Mouse (Mus musculus) testis, adult 2 months (tissue): ENCODE results near the gene Snrpf. TPM values are rescaled to one million over a fixed set of nuclear protein-coding genes. Genes with fewer than 3 reads are reported as not detected.

Source experiments
- H3K27ac ChIP-seq: fragments of 200-500 bp; 2 replicates; pipeline ENCODE4 v1.5.1; 2012; ENCODE audit warnings: low read depth, low read length; ENCODE audit not compliant: control insufficient read depth, insufficient read depth
- H3K27me3 ChIP-seq: fragments of 200-500 bp; 2 replicates; pipeline ENCODE4 v1.6.1; 2012; ENCODE audit warnings: mild to moderate bottlenecking, low read length, moderate library complexity; ENCODE audit not compliant: control insufficient read depth, insufficient read depth
- H3K36me3 ChIP-seq: fragments of 200-500 bp; 2 replicates; pipeline ENCODE4 v1.6.1; 2012; ENCODE audit warnings: mild to moderate bottlenecking, low read length; ENCODE audit not compliant: control insufficient read depth, insufficient read depth
- H3K4me1 ChIP-seq: fragments of 200-500 bp; 2 replicates; pipeline ENCODE4 v1.6.1; 2012; ENCODE audit warnings: low read length; ENCODE audit not compliant: control insufficient read depth, insufficient read depth
- H3K4me3 ChIP-seq: fragments of 200-500 bp; 2 replicates; pipeline ENCODE4 v1.5.1; 2012; ENCODE audit warnings: low read depth, mild to moderate bottlenecking, low read length, moderate library complexity, mixed read lengths; ENCODE audit not compliant: control insufficient read depth
- CTCF ChIP-seq: fragments of 200-500 bp; IDR thresholded peaks from 2 replicates; pipeline ENCODE4 v1.5.1; 2012; ENCODE audit warnings: low read depth, mild to moderate bottlenecking, inconsistent platforms, low read length, moderate library complexity; ENCODE audit not compliant: control insufficient read depth, insufficient read depth, insufficient replicate concordance
- POLR2A ChIP-seq: fragments of 200-500 bp; IDR thresholded peaks from 2 replicates; pipeline ENCODE4 v1.6.1; 2012; ENCODE audit warnings: low read depth, mild to moderate bottlenecking, inconsistent platforms, low read length, moderate library complexity; ENCODE audit not compliant: control insufficient read depth
- polyA plus RNA-seq: library from polyadenylated mRNA; depleted of rRNA; stranded (reverse); fragments of >200 nt; gene quantifications from 2 replicates; pipeline ENCODE4 v1.2.3, GENCODE M21; 2012

Snrpf gene
- polyA plus RNA-seq, 1 experiment = 67.0 TPM

- no peaks in the 10 kb centered on the region for H3K36me3 ChIP-seq
- no peaks in the 10 kb centered on the region for H3K27me3 ChIP-seq
- H3K27ac ChIP-seq = no peak overlapping the region
- TF ChIP-seq CTCF (no peak), POLR2A (no peak)
- peaks cover under 1% of the 10 kb centered on the region for H3K4me1 ChIP-seq
- H3K4me3 ChIP-seq = no peak overlapping the region
Measured at GRCm38 (mm10) chr10:93602309-93602708, 12.8 kb upstream of the Snrpf start.

- no peak for TF ChIP-seq POLR2A
- TF ChIP-seq CTCF = no peak
Measured at GRCm38 (mm10) chr10:93596641-93597040, 7.1 kb upstream of the Snrpf start.

GRCm38 (mm10) chr10:93595831-93596230, 6.3 kb upstream of the Snrpf start:
- H3K4me3 ChIP-seq = peak overlapping the region; percentile 50
- no peaks in the 10 kb centered on the region for H3K27me3 ChIP-seq
- TF ChIP-seq POLR2A = peak; percentile 61; the same call in 1 of the 2 replicates
- no peak for TF ChIP-seq CTCF
- H3K36me3 ChIP-seq = no peaks in the 10 kb centered on the region
- H3K4me1 ChIP-seq = peaks cover 7% of the 10 kb centered on the region
- no peak overlapping the region for H3K27ac ChIP-seq

More at GRCm38 (mm10) chr10:93596641-93597040, 7.1 kb upstream of the Snrpf start:
- no peaks in the 10 kb centered on the region for H3K27me3 ChIP-seq
- H3K36me3 ChIP-seq = no peaks in the 10 kb centered on the region
- peaks cover 7% of the 10 kb centered on the region for H3K4me1 ChIP-seq
- no peak overlapping the region for H3K27ac ChIP-seq
- H3K4me3 ChIP-seq = peak overlapping the region; percentile 70

DNA sequence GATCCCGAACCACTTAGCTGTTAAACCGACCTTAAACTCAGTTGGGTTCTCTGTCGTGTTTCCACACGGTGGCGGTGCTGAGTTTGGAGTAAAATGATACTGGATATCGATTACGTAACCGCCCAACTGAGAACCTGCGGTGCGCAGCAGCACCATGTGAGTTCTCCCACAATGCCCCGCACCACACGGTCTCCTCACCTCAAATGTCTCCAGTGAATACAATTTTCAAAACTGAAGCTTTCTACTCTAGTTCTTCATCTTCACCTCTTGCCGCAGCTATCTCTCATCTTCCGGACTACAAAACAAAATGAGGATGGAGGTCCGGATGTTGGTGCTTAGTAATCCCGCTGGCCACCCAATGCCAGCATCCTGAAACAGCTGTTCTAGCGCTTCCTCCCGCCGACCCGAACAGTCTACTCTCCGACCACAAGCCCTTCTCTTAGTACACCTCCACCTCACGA, 4.5 kb upstream of the Snrpf start:
- peaks cover 7% of the 10 kb centered on the region for H3K4me1 ChIP-seq
- H3K27me3 ChIP-seq = no peaks in the 10 kb centered on the region
- no peaks in the 10 kb centered on the region for H3K36me3 ChIP-seq
- peak overlapping the region; percentile 84 for H3K4me3 ChIP-seq
- TF ChIP-seq CTCF (peak; percentile 36; the same call in 1 of the 2 replicates), POLR2A (peak; percentile 53; the same call in 1 of the 2 replicates)
- H3K27ac ChIP-seq = no peak overlapping the region; the same call in 1 of the 2 replicates

DNA sequence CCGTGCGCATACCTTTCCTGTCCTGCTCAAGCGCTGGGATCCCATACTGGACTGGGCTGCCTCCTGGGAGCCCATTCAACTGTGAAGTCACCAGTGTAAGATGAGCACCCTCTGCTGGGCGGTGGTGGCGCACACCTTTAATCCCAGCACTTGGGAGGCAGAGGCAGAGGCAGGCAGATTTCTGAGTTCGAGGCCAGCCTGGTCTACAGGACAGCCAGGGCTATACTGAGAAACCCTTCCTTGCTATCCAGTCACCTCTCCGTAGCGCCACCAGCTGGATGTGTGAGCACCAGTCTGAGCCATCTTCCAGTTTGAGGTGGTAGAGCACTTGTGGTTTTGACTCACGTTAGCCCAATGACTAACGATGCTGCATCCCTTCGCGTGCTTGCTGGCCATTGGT, 3.0 kb upstream of the Snrpf start:
- H3K4me3 ChIP-seq = peak overlapping the region; percentile 80
- H3K36me3 ChIP-seq = no peaks in the 10 kb centered on the region
- peak; percentile 2; the same call in 1 of the 2 replicates for TF ChIP-seq CTCF
- TF ChIP-seq POLR2A = peak; percentile 47; the same call in 1 of the 2 replicates
- peak overlapping the region; percentile 71; the same call in 1 of the 2 replicates for H3K27ac ChIP-seq
- peaks cover 7% of the 10 kb centered on the region for H3K4me1 ChIP-seq
- H3K27me3 ChIP-seq = no peaks in the 10 kb centered on the region

- Histone ChIP-seq H3K4me1 (no peaks in the 10 kb centered on the region), H3K27me3 (no peaks in the 10 kb centered on the region), H3K36me3 (no peaks in the 10 kb centered on the region), H3K27ac (peak overlapping the region; percentile 71), H3K4me3 (peak overlapping the region; percentile 91)
- no peak for TF ChIP-seq CTCF
- no peak for TF ChIP-seq POLR2A
Measured at GRCm38 (mm10) chr10:93588796-93589195, 710 bp downstream of the Snrpf start.

DNA sequence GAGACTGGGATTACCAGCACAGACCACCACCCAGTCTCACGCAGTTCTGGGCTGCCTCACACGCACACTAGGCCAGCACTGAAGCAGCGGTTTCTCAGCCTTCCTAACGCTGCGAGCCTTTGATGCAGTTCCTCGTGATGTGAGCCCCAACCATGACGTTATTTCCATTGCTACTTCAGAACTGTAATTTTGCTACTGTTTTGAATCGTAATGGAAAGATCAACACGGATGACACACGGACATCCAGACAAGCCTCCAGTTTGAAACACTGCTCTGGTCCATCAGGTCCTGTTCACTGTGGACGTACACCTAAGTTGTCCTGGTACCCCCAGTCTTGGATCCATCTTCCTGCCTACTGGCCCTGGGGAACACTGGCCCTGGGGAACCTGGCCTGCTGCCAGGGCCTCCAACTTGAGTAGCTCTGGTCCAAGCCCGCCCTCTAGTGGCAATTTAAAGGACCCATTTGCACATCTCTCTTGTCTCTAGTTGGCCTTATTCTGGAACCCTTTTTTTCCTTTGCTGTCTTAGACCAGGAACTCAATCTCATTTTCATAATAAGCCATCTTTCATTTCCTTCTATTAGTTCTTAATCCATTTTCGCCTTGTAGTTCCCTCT, 12.1 kb downstream of the Snrpf start:
- no peak overlapping the region for H3K4me3 ChIP-seq
- H3K27me3 ChIP-seq = no peaks in the 10 kb centered on the region

More for the DNA sequence above, 12.1 kb downstream of the Snrpf start:
- Histone ChIP-seq H3K4me1 (no peaks in the 10 kb centered on the region), H3K27ac (no peak overlapping the region), H3K36me3 (no peaks in the 10 kb centered on the region)
- peak; percentile 53; the same call in 1 of the 2 replicates for TF ChIP-seq CTCF
- TF ChIP-seq POLR2A = no peak
